Mouse (Mus musculus) CD4-positive helper T cell, adult 2 months (primary cell): ENCODE measurements around the gene Ubqln4.
"Not testable (repeated sequence)": the region's sequence is repeated elsewhere in the genome, so short reads cannot be mapped to it uniquely, and the experiment has no call there.

Source experiments
- DNase-seq: peaks from one replicate; pipeline ENCODE4 v3.0.0-alpha.2; 2012; ENCODE audit warnings: low read depth, missing footprints, low spot score

Gene Ubqln4

GRCm38 (mm10) chr3:88566116-88566515 is 12.6 kb downstream of the Ubqln4 start:
- no peak for DNase-seq

DNA sequence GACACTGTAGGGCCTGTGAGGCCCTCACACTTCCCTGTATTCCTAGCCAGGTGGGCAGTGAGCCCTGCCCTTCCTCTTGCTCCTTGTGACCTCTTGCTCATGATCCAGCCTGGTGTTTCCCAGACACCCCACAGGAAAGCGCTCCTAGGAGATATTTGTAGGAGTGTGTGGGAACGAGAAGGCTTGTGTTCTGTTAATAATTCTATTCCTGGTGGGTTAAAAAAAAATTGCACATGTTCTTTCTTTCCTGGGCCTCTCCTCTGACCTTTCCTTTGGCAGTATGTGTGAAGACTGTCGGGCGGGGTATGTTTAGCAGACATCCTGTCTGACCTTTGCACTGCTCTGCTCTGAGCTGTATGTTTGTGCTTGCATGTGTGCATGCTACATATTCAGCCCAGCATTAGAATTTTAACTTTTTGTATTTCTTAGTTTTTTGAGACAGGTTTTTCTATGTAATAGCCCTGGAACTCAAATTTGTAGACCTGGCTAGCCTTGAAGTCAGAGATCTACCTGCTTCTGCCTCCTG is 13.0 kb downstream of the Ubqln4 start:
- DNase-seq = no peak

- no peak for DNase-seq
These were observed 14.3 kb downstream of the Ubqln4 start for GRCm38 (mm10) chr3:88567892-88568291.

- DNase-seq = no peak
These were observed 15.1 kb downstream of the Ubqln4 start for GRCm38 (mm10) chr3:88568615-88569014.

GRCm38 (mm10) chr3:88569093-88569492 is 15.5 kb downstream of the Ubqln4 start:
- no peak for DNase-seq

DNA sequence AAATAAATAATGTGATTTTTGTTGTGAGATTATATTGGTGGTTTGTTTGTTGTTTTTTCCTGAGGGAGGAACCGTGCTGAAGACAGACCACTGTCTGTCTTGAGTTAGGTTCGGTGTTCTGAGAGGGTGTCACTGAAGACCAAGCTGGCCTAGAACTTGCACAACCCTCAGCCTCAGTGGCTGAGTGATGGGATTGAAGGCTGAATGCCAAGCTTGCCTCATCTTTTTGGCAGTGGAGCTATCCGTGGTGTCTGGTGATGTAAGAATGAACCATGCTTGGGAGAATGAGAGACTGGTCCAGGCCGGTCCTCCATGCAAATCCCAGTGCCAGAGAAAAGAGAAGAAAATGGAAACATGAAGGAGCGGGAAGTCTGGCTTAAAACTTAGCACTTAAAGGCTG is 16.1 kb downstream of the Ubqln4 start:
- DNase-seq = no peak

- DNase-seq = no peak
These were observed 16.8 kb downstream of the Ubqln4 start for GRCm38 (mm10) chr3:88570341-88570740.

DNA sequence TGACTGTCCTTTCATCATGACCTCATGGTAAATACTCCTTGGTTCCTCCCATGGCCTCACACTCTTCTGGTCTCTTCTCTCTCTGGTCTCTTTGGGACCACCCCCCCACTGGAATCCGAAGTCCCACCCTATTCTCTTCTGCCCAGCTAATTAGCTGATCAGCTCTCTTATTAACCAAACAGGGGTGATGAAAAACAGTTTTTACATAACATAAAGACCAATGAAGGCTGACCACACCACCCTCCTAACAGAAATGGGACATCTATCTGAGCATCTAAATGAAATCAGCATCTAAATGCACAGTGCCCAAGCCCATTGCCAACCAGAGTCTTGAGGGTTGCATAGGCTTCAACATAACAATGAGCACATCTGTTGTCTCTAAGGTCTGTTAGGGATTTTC is 18.3 kb downstream of the Ubqln4 start:
- DNase-seq = no peak

DNA sequence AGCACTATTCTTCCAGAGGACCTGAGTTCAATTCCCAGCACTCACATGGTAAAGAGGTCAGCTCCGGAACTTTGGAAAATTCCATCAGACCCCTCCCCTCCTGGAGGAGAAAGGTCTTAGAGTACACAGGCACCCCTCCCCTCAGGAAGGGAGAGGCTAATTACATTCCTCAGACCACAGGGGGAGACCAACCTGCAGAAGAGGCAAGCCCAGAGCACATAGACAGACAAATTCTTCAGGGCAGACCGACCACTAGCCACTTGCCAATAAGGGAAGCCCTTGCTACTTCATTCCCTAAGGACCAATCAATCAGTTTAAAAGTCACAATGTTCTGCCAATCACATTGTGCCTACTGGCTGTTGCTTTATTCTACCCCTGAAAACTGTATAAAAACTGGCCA is 19.3 kb downstream of the Ubqln4 start:
- no peak for DNase-seq

GRCm38 (mm10) chr3:88573810-88574209 is 20.3 kb downstream of the Ubqln4 start:
- DNase-seq = no peak

DNA sequence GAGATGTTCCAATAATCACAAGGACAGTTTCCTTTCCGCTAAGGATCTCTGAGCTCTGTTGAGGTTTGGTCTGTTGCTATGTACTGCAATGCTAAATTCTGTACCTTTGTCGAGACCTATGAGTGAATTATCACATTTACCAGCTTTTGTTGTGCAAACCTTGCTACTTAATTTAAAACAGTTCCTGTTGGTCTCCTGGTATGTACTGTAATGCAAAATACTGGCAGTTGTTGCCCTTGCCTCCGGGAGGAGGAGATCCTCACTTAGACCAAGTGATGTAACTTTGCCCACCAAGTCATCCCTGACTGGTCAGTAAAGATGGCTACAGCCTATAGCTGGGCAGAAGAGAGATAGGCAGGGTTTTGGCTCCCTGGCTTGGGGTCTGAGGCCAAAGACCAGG is 22.0 kb downstream of the Ubqln4 start, which contains the start of gene Ssr2:
Ssr2 (plus strand) TSS at position 337 of the 400 bp plus-strand sequence.
- DNase-seq = no peak

DNA sequence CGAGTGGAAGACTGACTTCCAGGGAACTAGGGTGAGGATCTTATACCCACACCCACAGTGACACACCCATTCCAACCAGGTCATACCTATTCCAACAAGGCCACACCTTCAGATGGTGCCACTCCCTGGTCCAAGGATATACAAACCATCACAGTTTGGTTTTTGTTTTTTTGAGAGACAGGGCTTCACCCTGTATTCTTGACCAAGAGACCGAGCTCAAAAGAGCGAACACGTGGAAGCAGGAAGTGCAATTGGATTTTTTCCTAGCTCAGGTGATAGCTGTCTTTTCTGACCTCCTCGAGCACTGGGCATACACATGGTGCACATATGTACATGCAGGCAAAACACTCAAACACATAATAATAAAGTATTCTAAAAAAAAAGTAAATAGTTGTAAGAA is 24.3 kb downstream of the Ubqln4 start:
- not testable (repeated sequence) for DNase-seq

DNA sequence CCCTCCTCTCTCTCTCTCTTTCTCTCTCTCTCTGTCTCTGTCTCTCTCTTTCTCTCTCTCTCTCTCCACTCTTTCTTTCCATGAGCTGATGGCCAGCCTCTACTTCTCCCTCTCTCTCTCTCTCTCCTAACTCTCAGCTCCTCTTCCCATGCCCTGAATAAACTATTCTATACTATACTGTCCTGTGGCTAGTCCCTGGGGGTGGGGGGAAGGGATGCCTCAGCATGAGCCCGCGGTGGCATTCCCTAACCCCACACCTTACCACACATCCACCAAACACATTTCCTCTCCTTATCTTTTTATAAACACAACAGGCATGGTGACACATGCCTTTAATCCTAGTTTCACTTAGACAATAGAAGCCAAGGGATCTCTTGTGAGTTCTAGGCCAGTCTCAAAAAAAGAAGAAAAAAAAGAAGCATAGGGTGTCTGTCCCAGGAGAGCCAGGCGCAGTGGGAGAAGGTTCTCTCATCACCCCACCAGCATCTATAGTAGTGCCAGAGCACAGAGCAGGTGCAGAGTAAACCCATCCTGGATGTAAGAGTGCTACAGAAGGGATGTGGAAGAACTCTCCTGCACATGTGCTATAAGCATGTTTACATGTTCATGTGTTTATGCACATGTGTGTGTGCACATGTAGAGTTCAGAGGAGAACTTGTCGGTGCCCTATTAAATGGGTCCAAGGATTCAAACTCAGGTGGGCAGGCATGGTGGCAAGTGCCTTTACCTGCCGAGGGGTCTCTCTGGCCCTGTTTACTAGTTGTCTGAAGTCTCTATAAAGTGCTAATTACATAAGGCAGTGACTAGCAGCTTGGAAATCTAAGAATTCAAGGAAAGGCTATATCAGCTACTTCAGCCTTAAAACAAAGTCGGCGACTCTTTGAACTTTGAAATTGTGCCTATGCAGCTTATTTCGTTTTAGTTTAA is 25.2 kb downstream of the Ubqln4 start:
- no peak for DNase-seq

DNA sequence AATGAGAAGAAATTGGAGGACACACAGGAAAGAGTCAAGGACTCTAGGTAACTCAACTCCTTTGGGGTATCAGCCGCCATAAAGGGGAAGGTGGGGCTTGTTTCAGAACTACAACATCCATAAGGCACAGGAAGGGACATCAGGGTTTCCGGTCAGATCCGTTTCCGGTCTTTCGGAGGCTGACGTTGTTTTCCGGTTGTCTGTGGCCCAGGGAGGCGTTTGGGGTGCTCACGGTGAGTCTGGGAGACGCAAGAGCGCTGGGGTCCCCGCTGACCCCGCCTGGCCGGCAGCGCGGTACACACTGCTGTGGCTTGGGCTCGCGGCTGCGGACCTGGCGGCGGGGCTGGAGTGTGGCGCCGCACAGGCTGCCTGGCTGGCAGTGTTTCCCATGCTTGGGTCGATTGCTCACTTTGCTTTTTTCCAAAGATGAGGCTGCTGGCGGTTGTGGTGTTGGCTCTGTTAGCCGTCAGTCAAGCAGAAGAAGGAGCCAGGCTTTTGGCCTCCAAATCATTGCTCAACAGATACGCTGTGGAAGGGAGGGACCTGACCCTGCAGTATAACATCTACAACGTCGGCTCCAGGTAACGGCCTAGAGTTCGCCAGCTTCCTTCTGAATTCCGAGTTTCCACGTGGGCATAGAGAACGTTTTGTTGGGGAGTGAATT is 26.0 kb downstream of the Ubqln4 start:
- peak; percentile 83 for DNase-seq

GRCm38 (mm10) chr3:88585769-88586168 is 32.2 kb downstream of the Ubqln4 start:
- DNase-seq = no peak

- no peak for DNase-seq
These were observed 33.1 kb downstream of the Ubqln4 start for GRCm38 (mm10) chr3:88586640-88587039.

DNA sequence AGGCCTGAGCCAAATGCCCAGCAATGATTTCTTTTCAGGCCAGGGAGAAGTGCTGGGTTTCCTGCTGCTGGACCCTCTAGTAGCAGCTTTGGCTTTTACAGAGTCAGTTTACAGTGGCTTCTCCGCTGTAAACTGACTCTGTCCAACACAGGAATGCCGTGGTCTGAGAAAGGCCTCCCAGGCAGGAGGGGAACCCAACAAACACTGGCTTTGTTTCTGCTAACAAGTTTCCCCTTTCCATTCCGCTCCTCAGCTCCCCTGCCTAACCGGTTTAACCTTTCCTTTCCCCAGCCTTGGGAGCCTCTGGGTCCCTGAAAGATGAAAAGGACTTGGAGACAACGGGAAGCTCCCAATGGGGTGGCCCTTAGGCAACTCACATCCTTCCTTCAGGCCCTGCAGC is 36.7 kb downstream of the Ubqln4 start:
- DNase-seq = no peak

GRCm38 (mm10) chr3:88591044-88591443 is 37.5 kb downstream of the Ubqln4 start:
- no peak for DNase-seq

DNA sequence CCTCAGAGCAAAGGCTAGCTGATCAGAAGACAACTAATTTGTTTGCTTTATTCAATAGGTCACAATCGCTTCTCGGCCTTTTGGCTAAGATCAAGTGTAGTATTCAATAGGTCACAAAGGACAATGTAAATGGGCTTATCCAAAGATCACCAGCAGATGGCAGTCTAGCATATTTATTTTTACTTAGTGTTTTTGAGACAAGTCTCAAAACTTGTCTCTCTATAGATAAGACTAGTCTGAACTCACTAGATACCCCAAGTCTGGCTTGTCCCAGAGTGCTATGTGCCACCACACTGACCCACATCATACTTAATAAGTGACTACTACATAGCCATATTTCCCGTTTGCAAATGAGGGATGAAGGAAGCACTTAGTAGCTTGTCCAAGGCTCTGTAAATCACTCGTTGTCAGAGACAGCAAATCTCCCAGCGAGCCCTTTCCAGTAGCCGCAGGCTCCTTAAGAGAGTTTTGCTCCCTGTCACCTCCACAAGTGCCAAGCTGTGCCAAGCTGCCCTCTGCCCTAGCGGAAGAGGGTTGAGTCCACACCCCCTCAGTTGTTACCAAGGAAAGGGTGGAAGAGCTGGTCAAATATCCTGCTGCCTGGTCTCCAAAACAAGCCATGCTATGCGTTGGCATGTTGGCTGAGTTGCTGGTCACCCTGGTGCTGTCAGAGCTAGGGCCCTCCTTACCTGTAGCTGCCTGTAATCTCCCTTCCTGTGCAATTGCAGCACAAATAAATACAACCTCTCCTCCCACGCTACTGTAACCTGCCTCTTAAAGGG is 38.6 kb downstream of the Ubqln4 start:
- DNase-seq = peak; percentile 81

GRCm38 (mm10) chr3:88592942-88593576 is 39.5 kb downstream of the Ubqln4 start:
- DNase-seq = peak; percentile 55

DNA sequence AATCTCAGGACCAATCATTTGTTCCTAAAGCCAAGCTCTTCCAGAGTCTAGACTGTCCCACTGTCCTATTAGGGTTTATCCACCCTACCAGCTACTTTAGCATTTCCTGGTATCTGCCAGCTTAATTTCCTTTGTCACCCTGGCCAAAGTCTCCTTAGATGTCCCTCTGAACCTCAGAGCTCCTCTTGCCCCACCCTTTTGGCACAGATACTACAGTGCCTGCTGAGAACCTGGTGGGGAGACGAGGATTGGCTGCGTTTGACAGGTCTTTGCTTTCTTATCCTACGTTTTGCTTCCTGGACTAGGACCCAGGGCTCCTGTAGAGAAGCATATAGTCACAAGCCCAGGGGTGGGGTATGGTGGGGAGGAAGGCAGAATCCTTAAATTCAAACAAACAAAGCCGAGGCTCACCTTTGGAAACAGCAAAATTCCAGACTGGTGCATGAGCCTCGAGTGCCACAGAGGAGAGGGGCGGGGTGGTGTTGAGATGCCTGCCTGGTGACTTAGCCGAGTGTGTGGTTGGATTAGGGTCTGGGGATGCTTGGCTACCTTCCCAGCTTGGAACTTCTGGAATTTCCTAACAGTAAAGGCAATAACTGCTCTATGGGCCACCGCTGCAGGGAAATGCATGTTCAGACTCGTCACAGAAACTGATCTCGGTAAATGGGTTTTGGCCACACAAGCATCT is 40.5 kb downstream of the Ubqln4 start:
- no peak for DNase-seq
